Mouse (Mus musculus): Measurements from ENCODE around the gene Wee2. TPM values are rescaled to one million over a fixed set of nuclear protein-coding genes. Genes with fewer than 3 reads are reported as not detected.

Wee2 gene
- total and polyA plus RNA-seq, 3 experiments: not detected

- DNase-seq: no peak
- Histone ChIP-seq H3K27ac (no peak overlapping the region), H3K4me3 (no peak overlapping the region), H3K36me3 (ENCODE audit: control insufficient read depth, insufficient read depth, low read length) (no peaks in the 10 kb centered on the region; the same call in none of the 2 replicates), H3K79me2 (replicated peaks; ENCODE audit: control insufficient read depth, insufficient read depth, low read length) (no peaks in the 10 kb centered on the region), H3K27me3 (ENCODE audit: control insufficient read depth, insufficient read depth, low read length) (no peaks in the 10 kb centered on the region), H3K4me1 (ENCODE audit: control insufficient read depth, insufficient read depth, low read length) (no peaks in the 10 kb centered on the region), H3K9ac (ENCODE audit: low read depth, low read length) (no peak overlapping the region)
- intact Hi-C loops (cut with DNase I): no loop called here
- WGBS: 90% methylated on average over 5 of the region's 5 CpGs
- TF ChIP-seq CTCF (IDR thresholded peaks at IDR 0.05) (no peak), POLR2A (IDR thresholded peaks at IDR 0.05; ENCODE audit: insufficient read depth, low read depth, low read length) (no peak), EP300 (IDR thresholded peaks at IDR 0.05; ENCODE audit: insufficient read depth, low read depth, low read length) (no peak)
Measured at GRCm38 (mm10) chr6:40482318-40482717, 43.4 kb downstream of the Wee2 start.

- Histone ChIP-seq H3K27me3 (ENCODE audit: control insufficient read depth, insufficient read depth, low read length) (no peaks in the 10 kb centered on the region), H3K79me2 (replicated peaks; ENCODE audit: control insufficient read depth, insufficient read depth, low read length) (no peaks in the 10 kb centered on the region), H3K27ac (no peak within 1 kb of the TSS), H3K9ac (ENCODE audit: low read depth, low read length) (no peak within 1 kb of the TSS), H3K36me3 (ENCODE audit: control insufficient read depth, insufficient read depth, low read length) (no peaks in the 10 kb centered on the region), H3K4me1 (ENCODE audit: control insufficient read depth, insufficient read depth, low read length) (no peaks in the 10 kb centered on the region), H3K4me3 (no peak within 1 kb of the TSS)
- intact Hi-C loops (cut with DNase I): no loop called here
- no peak for TF ChIP-seq EP300 (IDR thresholded peaks at IDR 0.05; ENCODE audit: insufficient read depth, low read depth, low read length)
- TF ChIP-seq CTCF (IDR thresholded peaks at IDR 0.05): no peak
- TF ChIP-seq POLR2A (IDR thresholded peaks at IDR 0.05; ENCODE audit: insufficient read depth, low read depth, low read length): no peak
- DNase-seq: no peak
Measured at GRCm38 (mm10) chr6:40490933-40491332, 52.0 kb downstream of the Wee2 start, which contains the start of gene Tas2r137. Tas2r137 (plus strand) TSS chr6:40491233.

GRCm38 (mm10) chr6:40493229-40493628 lies 54.3 kb downstream of the Wee2 start, which contains the start of gene Tas2r108:
Tas2r108 (plus strand) TSS chr6:40493529.
- Histone ChIP-seq H3K4me1 (ENCODE audit: control insufficient read depth, insufficient read depth, low read length) (no peaks in the 10 kb centered on the region), H3K27ac (no peak within 1 kb of the TSS), H3K79me2 (replicated peaks; ENCODE audit: control insufficient read depth, insufficient read depth, low read length) (no peaks in the 10 kb centered on the region), H3K4me3 (no peak within 1 kb of the TSS), H3K9ac (ENCODE audit: low read depth, low read length) (no peak within 1 kb of the TSS), H3K36me3 (ENCODE audit: control insufficient read depth, insufficient read depth, low read length) (no peaks in the 10 kb centered on the region), H3K27me3 (ENCODE audit: control insufficient read depth, insufficient read depth, low read length) (no peaks in the 10 kb centered on the region)
- DNase-seq: no peak
- WGBS: 84% methylated on average over 3 of the region's 3 CpGs
- TF ChIP-seq CTCF (IDR thresholded peaks at IDR 0.05) (no peak), EP300 (IDR thresholded peaks at IDR 0.05; ENCODE audit: insufficient read depth, low read depth, low read length) (no peak), POLR2A (IDR thresholded peaks at IDR 0.05; ENCODE audit: insufficient read depth, low read depth, low read length) (no peak)
- intact Hi-C loops (cut with DNase I): no loop called here

Other genes with a start within 250 kb of the Wee2 start
- 10 to 100 TPM; 16.6 to 17.5 TPM for gene Agk, start 113.9 kb upstream of the Wee2 start, total RNA-seq (2021)
- 10.7 and 17.4 TPM in 2 replicates for gene Agk, start 113.9 kb upstream of the Wee2 start, polyA plus RNA-seq (2012; rRNA removed)
- gene E330009J07Rik, start 3.0 kb upstream of the Wee2 start, total RNA-seq (2021): 1 to 10 TPM; 2.5 to 4.5 TPM
- 1.7 and 3.5 TPM in 2 replicates for gene E330009J07Rik, start 3.0 kb upstream of the Wee2 start, polyA plus RNA-seq (2012; rRNA removed)
- gene Ssbp1, start 32.3 kb downstream of the Wee2 start, total RNA-seq (2021): 10 to 100 TPM; 32.0 to 36.5 TPM
- gene Ssbp1, start 32.3 kb downstream of the Wee2 start, polyA plus RNA-seq (2012; rRNA removed): 12.7 and 18.3 TPM in 2 replicates
- not detected for gene Tas2r137, start 52.1 kb downstream of the Wee2 start, total RNA-seq (2021)
- 0.15 TPM in 1 of 2 replicates, not detected in the other for gene Tas2r137, start 52.1 kb downstream of the Wee2 start, polyA plus RNA-seq (2012; rRNA removed)
- gene Tas2r108, start 54.4 kb downstream of the Wee2 start, total RNA-seq (2021): not detected
- not detected in 2 replicates for gene Tas2r108, start 54.4 kb downstream of the Wee2 start, polyA plus RNA-seq (2012; rRNA removed)
- not detected for gene Prss37, start 80.4 kb downstream of the Wee2 start, total RNA-seq (2021)
- gene Prss37, start 80.4 kb downstream of the Wee2 start, polyA plus RNA-seq (2012; rRNA removed): 0.10 TPM in 1 of 2 replicates, not detected in the other
- not detected for gene Olfr461, start 116.0 kb downstream of the Wee2 start, total RNA-seq (2021)
- gene Olfr461, start 116.0 kb downstream of the Wee2 start, polyA plus RNA-seq (2012; rRNA removed): not detected in 2 replicates
- not detected for gene Olfr460, start 130.4 kb downstream of the Wee2 start, total RNA-seq (2021)
- gene Olfr460, start 130.4 kb downstream of the Wee2 start, polyA plus RNA-seq (2012; rRNA removed): not detected in 2 replicates
- 1 to 10 TPM in 1 of 2 experiments, under 1 TPM in 1; 0.68 to 1.9 TPM for gene Clec5a, start 146.7 kb downstream of the Wee2 start, total RNA-seq (2021)
- gene Clec5a, start 146.7 kb downstream of the Wee2 start, polyA plus RNA-seq (2012; rRNA removed): 0.47 and 1.0 TPM in 2 replicates
- gene Tas2r138, start 174.2 kb downstream of the Wee2 start, total RNA-seq (2021): not detected
- not detected in 2 replicates for gene Tas2r138, start 174.2 kb downstream of the Wee2 start, polyA plus RNA-seq (2012; rRNA removed)
- gene Mgam, start 189.7 kb downstream of the Wee2 start, total RNA-seq (2021): under 1 TPM in 1 of 2 experiments, not detected in 1; 0.20 TPM
- 0.08 and 0.41 TPM in 2 replicates for gene Mgam, start 189.7 kb downstream of the Wee2 start, polyA plus RNA-seq (2012; rRNA removed)